Mouse (Mus musculus) CH12.LX (cell line): ENCODE measurements at regions not wholly inside any gene's neighbourhood (a gene's known extent, or its start where the extent isn't known, plus 50 kb on each side); places are given as distances from the start of the nearest gene placed in this dataset.

Source experiments
- DNase-seq: peaks from one replicate; pipeline ENCODE4 v3.0.0-alpha.2; 2013; ENCODE audit errors: extremely low read depth
- H3K27ac ChIP-seq: 2 replicates; pipeline ENCODE4 v1.5.1; 2012; ENCODE audit warnings: low read depth, mild to moderate bottlenecking, control low read depth, moderate library complexity; ENCODE audit not compliant: insufficient read depth
- H3K27me3 ChIP-seq: replicated peaks from 2 replicates; pipeline ENCODE3; 2012; ENCODE audit warnings: inconsistent platforms
- H3K36me3 ChIP-seq, 2 experiments: replicated peaks in 1 of 2; 2 replicates each; pipeline versions ENCODE3 to v1.6.1; 2012; ENCODE audit warnings: inconsistent platforms in 1 of 2, low read length in 1 of 2, mild to moderate bottlenecking in 1 of 2, mixed read lengths in 1 of 2, moderate library complexity in 1 of 2; ENCODE audit not compliant: control insufficient read depth in 1 of 2, insufficient read depth in 1 of 2
- H3K4me1 ChIP-seq, 2 experiments: 2 replicates each; pipeline ENCODE4 v1.6.1; 2012; ENCODE audit warnings: inconsistent platforms in 1 of 2, moderate library complexity in 1 of 2; ENCODE audit not compliant: insufficient read depth in 2 of 2, control insufficient read depth in 1 of 2
- H3K4me2 ChIP-seq: 2 replicates; pipeline ENCODE4 v1.6.1; 2012; ENCODE audit warnings: low read depth, mild to moderate bottlenecking, control low read depth; ENCODE audit not compliant: poor library complexity, insufficient read depth, severe bottlenecking
- H3K4me3 ChIP-seq, 3 experiments: fragments of 150-350 bp in 1 of 3; sonication (generic) in 1 of 3; replicated peaks in 1 of 3; 2 replicates each; pipeline versions ENCODE3 to v1.5.1; 2011 to 2012; ENCODE audit warnings: low read depth in 2 of 3, low read length in 2 of 3, mild to moderate bottlenecking in 2 of 3, moderate library complexity in 2 of 3, control low read depth in 1 of 3, improper control_type of control experiment in 1 of 3, inconsistent platforms in 1 of 3, mixed read lengths in 1 of 3; ENCODE audit not compliant: poor library complexity in 1 of 3
- H3K79me2 ChIP-seq: replicated peaks from 2 replicates; pipeline ENCODE4 v1.6.1; 2012; ENCODE audit warnings: mild to moderate bottlenecking, moderate library complexity; ENCODE audit not compliant: control insufficient read depth, poor library complexity, insufficient read depth, severe bottlenecking; ENCODE audit errors: extremely low read depth
- H3K9ac ChIP-seq: 2 replicates; pipeline ENCODE4 v1.6.1; 2012; ENCODE audit warnings: low read depth, mild to moderate bottlenecking, control low read depth, moderate library complexity; ENCODE audit not compliant: insufficient read depth
- H3K9me3 ChIP-seq: replicated peaks from 2 replicates; pipeline ENCODE3; 2012; ENCODE audit warnings: low read length, inconsistent platforms, mixed read lengths
- BHLHE40 ChIP-seq: IDR thresholded peaks from 2 replicates; pipeline ENCODE4 v1.6.1; 2011; ENCODE audit warnings: mild to moderate bottlenecking, low read depth, low read length, improper control_type of control experiment
- CHD1 ChIP-seq: IDR thresholded peaks from 2 replicates; pipeline ENCODE4 v1.6.1; 2012; ENCODE audit warnings: low read depth, low read length, improper control_type of control experiment, inconsistent platforms
- E2F4 ChIP-seq: IDR thresholded peaks from 2 replicates; pipeline ENCODE4 v1.6.1; 2011; ENCODE audit warnings: low read depth, low read length, improper control_type of control experiment; ENCODE audit not compliant: insufficient replicate concordance
- ELF1 ChIP-seq: IDR thresholded peaks from 2 replicates; pipeline ENCODE4 v1.6.1; 2014; ENCODE audit warnings: low read depth, mild to moderate bottlenecking, inconsistent platforms, low read length, improper control_type of control experiment
- ETS1 ChIP-seq: conservative IDR thresholded peaks from 2 replicates; pipeline ENCODE4 v1.6.1; 2012; ENCODE audit warnings: low read depth, mild to moderate bottlenecking, inconsistent platforms, low read length, improper control_type of control experiment, moderate library complexity
- HCFC1 ChIP-seq: IDR thresholded peaks from 2 replicates; pipeline ENCODE4 v1.6.1; 2012; ENCODE audit warnings: low read depth, mild to moderate bottlenecking, inconsistent platforms, low read length, improper control_type of control experiment
- IRF4 ChIP-seq: IDR thresholded peaks from 2 replicates; pipeline ENCODE4 v1.6.1; 2014; ENCODE audit warnings: low read depth, mild to moderate bottlenecking, inconsistent platforms, low read length, improper control_type of control experiment
- JUN ChIP-seq: IDR thresholded peaks from 2 replicates; pipeline ENCODE4 v1.6.1; 2011; ENCODE audit warnings: low read depth, mild to moderate bottlenecking, low read length, improper control_type of control experiment, moderate library complexity; ENCODE audit not compliant: insufficient read depth
- KAT2A ChIP-seq: IDR thresholded peaks from 2 replicates; pipeline ENCODE4 v1.6.1; 2012; ENCODE audit warnings: low read length, improper control_type of control experiment, inconsistent platforms; ENCODE audit not compliant: insufficient replicate concordance
- MAZ ChIP-seq: IDR thresholded peaks from 2 replicates; pipeline ENCODE4 v1.6.1; 2012; ENCODE audit warnings: low read depth, mild to moderate bottlenecking, inconsistent platforms, low read length, improper control_type of control experiment, moderate library complexity
- MYC ChIP-seq: IDR thresholded peaks from 2 replicates; pipeline ENCODE4 v1.6.1; 2011; ENCODE audit warnings: low read depth, mild to moderate bottlenecking, improper control_type of control experiment, low read length
- NRF1 ChIP-seq: IDR thresholded peaks from 2 replicates; pipeline ENCODE4 v1.6.1; 2014; ENCODE audit warnings: low read depth, mild to moderate bottlenecking, inconsistent platforms, low read length, improper control_type of control experiment, moderate library complexity
- POLR2A ChIP-seq: IDR thresholded peaks from 2 replicates; pipeline ENCODE4 v1.6.1; 2011; ENCODE audit warnings: low read depth, mild to moderate bottlenecking, improper control_type of control experiment, low read length
- RAD21 ChIP-seq: IDR thresholded peaks from 2 replicates; pipeline ENCODE4 v1.6.1; 2011; ENCODE audit warnings: low read depth, mild to moderate bottlenecking, low read length, improper control_type of control experiment, moderate library complexity
- RCOR1 ChIP-seq: conservative IDR thresholded peaks from 2 replicates; pipeline ENCODE4 v1.6.1; 2012; ENCODE audit warnings: low read depth, mild to moderate bottlenecking, inconsistent platforms, low read length, improper control_type of control experiment
- SIN3A ChIP-seq: IDR thresholded peaks from 2 replicates; pipeline ENCODE4 v1.6.1; 2012; ENCODE audit warnings: low read length, improper control_type of control experiment, inconsistent platforms
- TBP ChIP-seq: conservative IDR thresholded peaks from 2 replicates; pipeline ENCODE4 v1.6.1; 2011; ENCODE audit warnings: low read depth, low read length, improper control_type of control experiment
- ZC3H11A ChIP-seq: IDR thresholded peaks from 2 replicates; pipeline ENCODE4 v1.6.1; 2012; ENCODE audit warnings: low read depth, mild to moderate bottlenecking, inconsistent platforms, low read length, improper control_type of control experiment
- ZMIZ1 ChIP-seq: IDR thresholded peaks from 2 replicates; pipeline ENCODE4 v1.6.1; 2012; ENCODE audit warnings: low read depth, mild to moderate bottlenecking, inconsistent platforms, low read length, improper control_type of control experiment
- ZNF384 ChIP-seq: IDR thresholded peaks from 2 replicates; pipeline ENCODE4 v1.6.1; 2012; ENCODE audit warnings: low read depth, low read length, improper control_type of control experiment, inconsistent platforms
- dilution Hi-C: fragments of 300-500 bp; cut with MboI; formaldehyde crosslinking; loops from 2 replicates; pipeline ENCODE4 v1.14.3; 2020; ENCODE audit warnings: low sequenced_read_pairs; ENCODE audit not compliant: extremely low pct_unique_long_range_greater_than_20kb, extremely low pct_ligation_motif_present
- in situ Hi-C: fragments of 300-500 bp; cut with MboI; formaldehyde crosslinking; loops from 3 replicates; pipeline ENCODE4 v1.14.3; 2019; ENCODE audit warnings: low sequenced_read_pairs, low pct_ligation_motif_present, low pct_unique_long_range_greater_than_20kb, mixed read lengths

GRCm38 (mm10) chr3:34572081-34572480 lies 78.1 kb upstream of the Sox2 start:
- dilution Hi-C loops (no loop called here), in situ Hi-C loops (no loop called here)
- Histone ChIP-seq H3K4me1 (no peaks in the 10 kb centered on the region), H3K27me3 (no peaks in the 10 kb centered on the region), H3K9ac (no peak overlapping the region), H3K4me3 (no peak overlapping the region), H3K27ac (no peak overlapping the region), H3K4me2 (no peak overlapping the region), H3K36me3 (no peaks in the 10 kb centered on the region), H3K9me3 (peaks cover 66% of the 10 kb centered on the region), H3K79me2 (no peaks in the 10 kb centered on the region)
- no peak for TF ChIP-seq POLR2A
- TF ChIP-seq ZMIZ1, result no peak
- no peak for DNase-seq

GRCm38 (mm10) chr3:34571630-34572029 lies 78.6 kb upstream of the Sox2 start:
- DNase-seq, result no peak
- in situ Hi-C loops, result no loop called here
- Histone ChIP-seq H3K9me3 (peaks cover 66% of the 10 kb centered on the region), H3K9ac (no peak overlapping the region), H3K27ac (no peak overlapping the region), H3K4me1 (no peaks in the 10 kb centered on the region), H3K36me3 (no peaks in the 10 kb centered on the region), H3K79me2 (no peaks in the 10 kb centered on the region), H3K4me2 (no peak overlapping the region), H3K27me3 (no peaks in the 10 kb centered on the region), H3K4me3 (no peak overlapping the region)
- no peak for TF ChIP-seq RAD21
- no peak for TF ChIP-seq HCFC1
- no peak for TF ChIP-seq JUN
- TF ChIP-seq BHLHE40, result no peak
- TF ChIP-seq ZMIZ1, result no peak
- TF ChIP-seq POLR2A, result no peak
- no peak for TF ChIP-seq E2F4
- TF ChIP-seq ZNF384, result no peak
- no peak for TF ChIP-seq RCOR1
- TF ChIP-seq TBP, result no peak
- no peak for TF ChIP-seq MYC
- dilution Hi-C loops, result no loop called here

- Histone ChIP-seq H3K27me3 (no peaks in the 10 kb centered on the region), H3K27ac (no peak overlapping the region), H3K36me3 (no peaks in the 10 kb centered on the region), H3K4me1 (no peaks in the 10 kb centered on the region), H3K9me3 (peaks cover 65% of the 10 kb centered on the region), H3K4me3 (no peak overlapping the region), H3K79me2 (no peaks in the 10 kb centered on the region), H3K9ac (no peak overlapping the region), H3K4me2 (no peak overlapping the region)
- dilution Hi-C loops (no loop called here), in situ Hi-C loops (no loop called here)
- DNase-seq, result no peak
- no peak for TF ChIP-seq MYC
- TF ChIP-seq ELF1, result no peak
- no peak for TF ChIP-seq ZC3H11A
- no peak for TF ChIP-seq RAD21
- TF ChIP-seq ETS1, result no peak
- no peak for TF ChIP-seq IRF4
- no peak for TF ChIP-seq ZNF384
- no peak for TF ChIP-seq MAZ
- TF ChIP-seq KAT2A, result no peak
- TF ChIP-seq POLR2A, result no peak
- no peak for TF ChIP-seq BHLHE40
- TF ChIP-seq SIN3A, result no peak
- no peak for TF ChIP-seq NRF1
- TF ChIP-seq RCOR1, result no peak
- TF ChIP-seq TBP, result no peak
- TF ChIP-seq CHD1, result no peak
These were observed 80.2 kb upstream of the Sox2 start for GRCm38 (mm10) chr3:34569998-34570397.
